Mouse (Mus musculus): ENCODE data around the gene Scube3. TPM values are rescaled to one million over a fixed set of nuclear protein-coding genes. Genes with fewer than 3 reads are reported as not detected.

The Scube3 gene
- polyA plus RNA-seq, 1 experiment, result 4.7 TPM

GRCm38 (mm10) chr17:28163666-28164065 lies 21.7 kb downstream of the Scube3 start:
- TF ChIP-seq CTCF (IDR thresholded peaks at IDR 0.05; ENCODE audit: borderline replicate concordance, insufficient read depth, low read length) (peak; percentile 95), POLR2A (IDR thresholded peaks at IDR 0.05; ENCODE audit: low read depth, low read length) (no peak)
- no peak overlapping the region for H3K27ac ChIP-seq (ENCODE audit: insufficient read depth, low read length)
- no peaks in the 10 kb centered on the region for H3K4me1 ChIP-seq (ENCODE audit: control insufficient read depth, insufficient read depth, low read length)
- no peak overlapping the region for H3K4me3 ChIP-seq (ENCODE audit: insufficient read depth, low read length)

GRCm38 (mm10) chr17:28170460-28171305 lies 28.7 kb downstream of the Scube3 start:
- Histone ChIP-seq H3K27ac (ENCODE audit: insufficient read depth, low read length) (no peak overlapping the region), H3K4me1 (ENCODE audit: control insufficient read depth, insufficient read depth, low read length) (peaks cover 7% of the 10 kb centered on the region), H3K4me3 (ENCODE audit: insufficient read depth, low read length) (no peak overlapping the region)
- no peak for TF ChIP-seq POLR2A (IDR thresholded peaks at IDR 0.05; ENCODE audit: low read depth, low read length)
- no peak for TF ChIP-seq CTCF (IDR thresholded peaks at IDR 0.05; ENCODE audit: borderline replicate concordance, insufficient read depth, low read length)

GRCm38 (mm10) chr17:28172690-28173089 lies 30.7 kb downstream of the Scube3 start:
- H3K27ac ChIP-seq (ENCODE audit: insufficient read depth, low read length), result no peak overlapping the region
- peaks cover 7% of the 10 kb centered on the region for H3K4me1 ChIP-seq (ENCODE audit: control insufficient read depth, insufficient read depth, low read length)
- H3K4me3 ChIP-seq (ENCODE audit: insufficient read depth, low read length), result no peak overlapping the region
- TF ChIP-seq POLR2A (IDR thresholded peaks at IDR 0.05; ENCODE audit: low read depth, low read length) (no peak), CTCF (IDR thresholded peaks at IDR 0.05; ENCODE audit: borderline replicate concordance, insufficient read depth, low read length) (no peak)

- TF ChIP-seq POLR2A (IDR thresholded peaks at IDR 0.05; ENCODE audit: low read depth, low read length), result peak; percentile 58
- TF ChIP-seq CTCF (IDR thresholded peaks at IDR 0.05; ENCODE audit: borderline replicate concordance, insufficient read depth, low read length), result no peak
- peak within 1 kb of the TSS; percentile 24; the same call in 1 of the 2 replicates for H3K27ac ChIP-seq (ENCODE audit: insufficient read depth, low read length)
- no peaks in the 10 kb centered on the region for H3K4me1 ChIP-seq (ENCODE audit: control insufficient read depth, insufficient read depth, low read length)
- peak within 1 kb of the TSS; percentile 61 for H3K4me3 ChIP-seq (ENCODE audit: insufficient read depth, low read length)
These were observed 35.0 kb downstream of the Scube3 start, which contains the start of gene Zfp523 for GRCm38 (mm10) chr17:28176775-28177539. Gene Zfp523, plus strand, starts transcription at chr17:28177129.

- Histone ChIP-seq H3K27ac (ENCODE audit: insufficient read depth, low read length) (peak overlapping the region; percentile 24; the same call in 1 of the 2 replicates), H3K4me1 (ENCODE audit: control insufficient read depth, insufficient read depth, low read length) (no peaks in the 10 kb centered on the region), H3K4me3 (ENCODE audit: insufficient read depth, low read length) (peak overlapping the region; percentile 61)
- TF ChIP-seq CTCF (IDR thresholded peaks at IDR 0.05; ENCODE audit: borderline replicate concordance, insufficient read depth, low read length) (no peak), POLR2A (IDR thresholded peaks at IDR 0.05; ENCODE audit: low read depth, low read length) (peak; percentile 21; the same call in 1 of the 2 replicates)
These were observed 35.7 kb downstream of the Scube3 start for GRCm38 (mm10) chr17:28177540-28178046.

GRCm38 (mm10) chr17:28180331-28180730 lies 38.4 kb downstream of the Scube3 start:
- no peak overlapping the region for H3K4me3 ChIP-seq (ENCODE audit: insufficient read depth, low read length)
- TF ChIP-seq CTCF (IDR thresholded peaks at IDR 0.05; ENCODE audit: borderline replicate concordance, insufficient read depth, low read length) (no peak), POLR2A (IDR thresholded peaks at IDR 0.05; ENCODE audit: low read depth, low read length) (no peak)
- no peak overlapping the region for H3K27ac ChIP-seq (ENCODE audit: insufficient read depth, low read length)
- H3K4me1 ChIP-seq (ENCODE audit: control insufficient read depth, insufficient read depth, low read length), result no peaks in the 10 kb centered on the region

GRCm38 (mm10) chr17:28180783-28181544 lies 39.0 kb downstream of the Scube3 start:
- Histone ChIP-seq H3K4me1 (ENCODE audit: control insufficient read depth, insufficient read depth, low read length) (no peaks in the 10 kb centered on the region), H3K27ac (ENCODE audit: insufficient read depth, low read length) (no peak overlapping the region), H3K4me3 (ENCODE audit: insufficient read depth, low read length) (no peak overlapping the region)
- TF ChIP-seq CTCF (IDR thresholded peaks at IDR 0.05; ENCODE audit: borderline replicate concordance, insufficient read depth, low read length) (no peak), POLR2A (IDR thresholded peaks at IDR 0.05; ENCODE audit: low read depth, low read length) (no peak)

- no peak for TF ChIP-seq POLR2A (IDR thresholded peaks at IDR 0.05; ENCODE audit: low read depth, low read length)
- no peak overlapping the region for H3K4me3 ChIP-seq (ENCODE audit: insufficient read depth, low read length)
- no peak overlapping the region for H3K27ac ChIP-seq (ENCODE audit: insufficient read depth, low read length)
- H3K4me1 ChIP-seq (ENCODE audit: control insufficient read depth, insufficient read depth, low read length), result no peaks in the 10 kb centered on the region
These were observed 43.2 kb downstream of the Scube3 start for GRCm38 (mm10) chr17:28184971-28185638.

- Histone ChIP-seq H3K4me3 (ENCODE audit: insufficient read depth, low read length) (no peak overlapping the region), H3K27ac (ENCODE audit: insufficient read depth, low read length) (no peak overlapping the region), H3K4me1 (ENCODE audit: control insufficient read depth, insufficient read depth, low read length) (peaks cover 5% of the 10 kb centered on the region; the same call in 1 of the 2 replicates)
- no peak for TF ChIP-seq POLR2A (IDR thresholded peaks at IDR 0.05; ENCODE audit: low read depth, low read length)
- no peak for TF ChIP-seq CTCF (IDR thresholded peaks at IDR 0.05; ENCODE audit: borderline replicate concordance, insufficient read depth, low read length)
These were observed 46.4 kb downstream of the Scube3 start for GRCm38 (mm10) chr17:28188313-28188712.
